ENCODE assay signal across 23 mouse cellular contexts in the genomic region with DNA sequence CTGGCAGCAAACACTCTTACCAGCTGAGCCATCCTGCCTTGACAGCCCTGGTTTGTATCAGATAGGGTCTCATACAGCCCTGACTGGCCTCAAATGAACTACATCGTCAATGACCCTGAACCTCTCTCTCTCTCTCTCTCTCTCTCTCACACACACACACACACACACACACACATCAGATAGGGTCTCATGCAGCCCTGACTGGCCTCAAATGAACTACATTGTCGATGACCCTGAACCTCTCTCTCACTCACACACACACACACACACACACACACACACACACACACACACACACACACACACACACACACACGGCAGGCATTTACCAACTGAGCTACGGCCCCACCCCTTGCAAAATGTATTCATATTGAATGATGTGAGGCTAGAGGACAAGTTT. TPM values are rescaled to one million over a fixed set of nuclear protein-coding genes. Genes with fewer than 3 reads are reported as not detected.
DNase-seq lines count a peak whose midpoint lies in the region; ATAC-seq and TF ChIP-seq lines count a peak whose summit lies in the region.
"Had no signal": no experiment of that assay in that cellular context is flagged by ENCODE, and none has a peak within 500 bp of the region (broad histone marks: within the 10 kb centered on the region; RNA-seq: fewer than 3 reads in every experiment).

No protein-coding gene starts in this region.

- 58% methylated on average over 4 of the region's 4 CpGs for WGBS in intestine, postnatal 0 days
- 65% methylated on average over 4 of the region's 4 CpGs for WGBS in intestine, embryonic 16.5 days
- WGBS in liver, embryonic 15.5 days (ENCODE audit: insufficient replicate concordance): 70% methylated on average over 4 of the region's 4 CpGs
- 73% methylated on average over 4 of the region's 4 CpGs for WGBS in liver, embryonic 11.5 days
- WGBS in forebrain, embryonic 15.5 days: 81% methylated on average over 4 of the region's 4 CpGs
- WGBS in stomach, postnatal 0 days: 65% methylated on average over 4 of the region's 4 CpGs
- 82% methylated on average over 4 of the region's 4 CpGs for WGBS in thymus, adult 2 months

- no peak for TF ChIP-seq POLR2A in thymus, adult 2 months (IDR thresholded peaks at IDR 0.05; ENCODE audit: control insufficient read depth, extremely low read depth, insufficient read depth, low read length, poor library complexity)

- no peaks in the 10 kb centered on the region for H3K9me3 ChIP-seq in intestine, postnatal 0 days (ENCODE audit: control insufficient read depth)
- no peaks in the 10 kb centered on the region for H3K9me3 ChIP-seq in intestine, embryonic 16.5 days (ENCODE audit: control insufficient read depth, low read length)
- H3K9me3 ChIP-seq in liver, embryonic 15.5 days (replicated peaks): no peaks in the 10 kb centered on the region
- H3K9me3 ChIP-seq in liver, embryonic 11.5 days (ENCODE audit: control insufficient read depth, low read length): no peaks in the 10 kb centered on the region
- H3K9me3 ChIP-seq in forebrain, embryonic 15.5 days: no peaks in the 10 kb centered on the region
- no peaks in the 10 kb centered on the region for H3K9me3 ChIP-seq in stomach, postnatal 0 days (ENCODE audit: control insufficient read depth, low read length)
- H3K9me3 ChIP-seq: embryonic facial prominence, embryonic 13.5 days; hindbrain, embryonic 10.5 days; intestine, embryonic 15.5 days; midbrain, embryonic 10.5 days; neural tube, embryonic 15.5 days had no signal

- no peaks in the 10 kb centered on the region for H3K4me1 ChIP-seq in intestine, postnatal 0 days (replicated peaks; ENCODE audit: control insufficient read depth, insufficient read depth, low read length)
- no peaks in the 10 kb centered on the region for H3K4me1 ChIP-seq in intestine, embryonic 16.5 days (ENCODE audit: control insufficient read depth, insufficient read depth, low read length)
- peaks cover 45% of the 10 kb centered on the region for H3K4me1 ChIP-seq in liver, embryonic 15.5 days (replicated peaks)
- peaks cover 21% of the 10 kb centered on the region for H3K4me1 ChIP-seq in liver, embryonic 11.5 days (replicated peaks; ENCODE audit: control insufficient read depth, insufficient read depth, low read length)
- peaks cover 11% of the 10 kb centered on the region for H3K4me1 ChIP-seq in forebrain, embryonic 15.5 days
- H3K4me1 ChIP-seq in stomach, postnatal 0 days (replicated peaks; ENCODE audit: control insufficient read depth, insufficient read depth): no peaks in the 10 kb centered on the region
- no peaks in the 10 kb centered on the region for H3K4me1 ChIP-seq in thymus, adult 2 months (replicated peaks; ENCODE audit: control insufficient read depth, insufficient read depth, low read length)
- H3K4me1 ChIP-seq: embryonic facial prominence, embryonic 13.5 days had no signal

- no peak overlapping the region for H3K9ac ChIP-seq in intestine, postnatal 0 days (ENCODE audit: low read depth, low read length)
- H3K9ac ChIP-seq in intestine, embryonic 16.5 days (ENCODE audit: low read depth, low read length): no peak overlapping the region
- no peak overlapping the region for H3K9ac ChIP-seq in liver, embryonic 15.5 days
- no peak overlapping the region for H3K9ac ChIP-seq in liver, embryonic 11.5 days (ENCODE audit: low read depth, low read length)
- no peak overlapping the region for H3K9ac ChIP-seq in forebrain, embryonic 15.5 days (replicated peaks)
- H3K9ac ChIP-seq in stomach, postnatal 0 days (ENCODE audit: low read length): no peak overlapping the region
- H3K9ac ChIP-seq: intestine, embryonic 15.5 days; neural tube, embryonic 15.5 days had no signal

- no peak for TF ChIP-seq EP300 in stomach, postnatal 0 days (optimal IDR thresholded peaks at IDR 0.05)

- no peaks in the 10 kb centered on the region for H3K36me3 ChIP-seq in intestine, postnatal 0 days (ENCODE audit: control insufficient read depth, insufficient read depth)
- H3K36me3 ChIP-seq in intestine, embryonic 16.5 days (ENCODE audit: control insufficient read depth, insufficient read depth, low read length): no peaks in the 10 kb centered on the region
- H3K36me3 ChIP-seq in liver, embryonic 15.5 days (replicated peaks): peaks cover 7% of the 10 kb centered on the region
- peaks cover 3% of the 10 kb centered on the region; the same call in 1 of the 2 replicates for H3K36me3 ChIP-seq in liver, embryonic 11.5 days (ENCODE audit: control insufficient read depth, insufficient read depth, low read length)
- no peaks in the 10 kb centered on the region for H3K36me3 ChIP-seq in forebrain, embryonic 15.5 days
- no peaks in the 10 kb centered on the region for H3K36me3 ChIP-seq in stomach, postnatal 0 days (ENCODE audit: control insufficient read depth, insufficient read depth, low read length)
- H3K36me3 ChIP-seq in thymus, adult 2 months (ENCODE audit: control insufficient read depth, insufficient read depth, low read length): no peaks in the 10 kb centered on the region
- H3K36me3 ChIP-seq: intestine, embryonic 15.5 days; neural tube, embryonic 15.5 days had no signal

- TF ChIP-seq CTCF in intestine, postnatal 0 days (IDR thresholded peaks at IDR 0.05; ENCODE audit: low read depth): no peak
- no peak for TF ChIP-seq CTCF in stomach, postnatal 0 days (IDR thresholded peaks at IDR 0.05; ENCODE audit: low read depth)
- no peak for TF ChIP-seq CTCF in thymus, adult 2 months (IDR thresholded peaks at IDR 0.05; ENCODE audit: borderline replicate concordance, control insufficient read depth, extremely low read depth, insufficient read depth, low read length, poor library complexity)

- ATAC-seq in intestine, postnatal 0 days: peak; percentile 46; the same call in 1 of the 2 replicates
- ATAC-seq in intestine, embryonic 16.5 days: no peak
- no peak for ATAC-seq in liver, embryonic 15.5 days (ENCODE audit: insufficient read depth)
- no peak for ATAC-seq in liver, embryonic 11.5 days (replicated peaks; ENCODE audit: low FRiP score)
- peak; percentile 57; the same call in 1 of the 2 replicates for ATAC-seq in forebrain, embryonic 15.5 days (replicated peaks)
- 0 out of 2 replicates have a peak, but pooled peaks have one; percentile 22 for ATAC-seq in stomach, postnatal 0 days (ENCODE audit: low FRiP score, low TSS enrichment)
- ATAC-seq: activated CD4-positive, CD25-positive, alpha-beta regulatory T cell, adult 4 months; hindbrain, embryonic 16.5 days; intestine, embryonic 15.5 days; lung, postnatal 0 days had no signal

- no peak for DNase-seq in liver, embryonic 11.5 days (ENCODE audit: low spot score)
- DNase-seq in stomach, postnatal 0 days (ENCODE audit: low spot score): no peak
- DNase-seq in thymus, adult 2 months: no peak
- DNase-seq: adrenal gland, adult 8-10 months; gastrocnemius, postnatal 10 days; heart, postnatal 10 days; kidney, postnatal 14 days; thymus, postnatal 25 days had no signal

- H3K27ac ChIP-seq in intestine, postnatal 0 days (ENCODE audit: low read depth, low read length): no peak overlapping the region
- no peak overlapping the region for H3K27ac ChIP-seq in intestine, embryonic 16.5 days (ENCODE audit: low read length)
- 0 out of 2 replicates have a peak overlapping the region, but pooled peaks have one; percentile 9 for H3K27ac ChIP-seq in liver, embryonic 15.5 days (replicated peaks)
- H3K27ac ChIP-seq in liver, embryonic 11.5 days (ENCODE audit: low read depth, low read length): no peak overlapping the region
- H3K27ac ChIP-seq in forebrain, embryonic 15.5 days (replicated peaks): no peak overlapping the region
- no peak overlapping the region for H3K27ac ChIP-seq in stomach, postnatal 0 days (replicated peaks)
- H3K27ac ChIP-seq in thymus, adult 2 months (ENCODE audit: control insufficient read depth, insufficient read depth, low read length): no peak overlapping the region
- H3K27ac ChIP-seq: embryonic facial prominence, embryonic 13.5 days; intestine, embryonic 15.5 days; layer of hippocampus, adult 2 months; neural tube, embryonic 15.5 days had no signal

- 0 out of 2 replicates have a peak, but pooled peaks cover under 1% of the 10 kb centered on the region for H3K27me3 ChIP-seq in intestine, postnatal 0 days (replicated peaks; ENCODE audit: control insufficient read depth, insufficient read depth, low read length)
- H3K27me3 ChIP-seq in intestine, embryonic 16.5 days (replicated peaks; ENCODE audit: control insufficient read depth, insufficient read depth, low read length): no peaks in the 10 kb centered on the region; the same call in 1 of the 2 replicates
- peaks cover 8% of the 10 kb centered on the region for H3K27me3 ChIP-seq in liver, embryonic 15.5 days
- no peaks in the 10 kb centered on the region for H3K27me3 ChIP-seq in liver, embryonic 11.5 days (replicated peaks; ENCODE audit: control insufficient read depth, insufficient read depth, low read length)
- no peaks in the 10 kb centered on the region for H3K27me3 ChIP-seq in forebrain, embryonic 15.5 days
- H3K27me3 ChIP-seq in stomach, postnatal 0 days (ENCODE audit: control insufficient read depth, insufficient read depth, low read length): no peaks in the 10 kb centered on the region
- H3K27me3 ChIP-seq in thymus, adult 2 months (ENCODE audit: control insufficient read depth, insufficient read depth, low read length): no peaks in the 10 kb centered on the region
- H3K27me3 ChIP-seq: neural tube, embryonic 15.5 days had no signal

- no peak overlapping the region for H3K4me3 ChIP-seq in intestine, postnatal 0 days (ENCODE audit: low read depth, low read length)
- no peak overlapping the region for H3K4me3 ChIP-seq in intestine, embryonic 16.5 days (ENCODE audit: low read length)
- no peak overlapping the region for H3K4me3 ChIP-seq in liver, embryonic 15.5 days (replicated peaks)
- no peak overlapping the region for H3K4me3 ChIP-seq in liver, embryonic 11.5 days (ENCODE audit: low read depth, low read length)
- no peak overlapping the region for H3K4me3 ChIP-seq in forebrain, embryonic 15.5 days
- no peak overlapping the region for H3K4me3 ChIP-seq in stomach, postnatal 0 days (ENCODE audit: low read depth, low read length)
- H3K4me3 ChIP-seq in thymus, adult 2 months (ENCODE audit: control insufficient read depth, insufficient read depth, low read length): no peak overlapping the region
- H3K4me3 ChIP-seq: embryonic facial prominence, embryonic 13.5 days; hindbrain, embryonic 10.5 days; intestine, embryonic 15.5 days; layer of hippocampus, adult 2 months; midbrain, embryonic 10.5 days; neural tube, embryonic 15.5 days had no signal

- no peak overlapping the region for H3K4me2 ChIP-seq in intestine, postnatal 0 days (replicated peaks; ENCODE audit: low read depth)
- no peak overlapping the region for H3K4me2 ChIP-seq in intestine, embryonic 16.5 days (ENCODE audit: low read depth, low read length)
- H3K4me2 ChIP-seq in liver, embryonic 15.5 days: no peak overlapping the region
- H3K4me2 ChIP-seq in liver, embryonic 11.5 days: no peak overlapping the region
- H3K4me2 ChIP-seq in forebrain, embryonic 15.5 days (replicated peaks): no peak overlapping the region
- no peak overlapping the region for H3K4me2 ChIP-seq in stomach, postnatal 0 days (replicated peaks; ENCODE audit: low read depth)
- H3K4me2 ChIP-seq: embryonic facial prominence, embryonic 13.5 days; heart, embryonic 11.5 days; intestine, embryonic 15.5 days; neural tube, embryonic 15.5 days had no signal

RNA-seq across cellular contexts. Expression of a gene that starts 6.9 kb away (rescaled TPM):
- 0.10 TPM in 1 of 2 replicates, not detected in the other for polyA plus RNA-seq in intestine, postnatal 0 days (2015; fragmentation: Nextera tagmentation; extraction: Ambion mirVana)
- polyA plus RNA-seq in intestine, embryonic 16.5 days (2015; fragmentation: Nextera tagmentation; extraction: Ambion mirVana): 0.09 and 0.11 TPM in 2 replicates
- polyA plus RNA-seq in liver, embryonic 15.5 days (2015; fragmentation: Nextera tagmentation; extraction: Ambion mirVana): 0.40 and 0.79 TPM in 2 replicates
- 0.16 and 0.56 TPM in 2 replicates for polyA plus RNA-seq in liver, embryonic 11.5 days (2014; fragmentation: Nextera tagmentation; extraction: Ambion mirVana)
- 0.11 and 0.37 TPM in 2 replicates for polyA plus RNA-seq in forebrain, embryonic 15.5 days (2015; fragmentation: Nextera tagmentation; extraction: Ambion mirVana)
- polyA plus RNA-seq in stomach, postnatal 0 days (2015; fragmentation: Nextera tagmentation; extraction: Ambion mirVana): not detected in 2 replicates
- polyA plus RNA-seq in thymus, adult 2 months (2012; rRNA removed): 4.3 and 7.0 TPM in 2 replicates
- polyA plus RNA-seq: intestine, embryonic 15.5 days; limb, embryonic 11.5 days had no signal

RNA-seq across cellular contexts. Expression of a gene that starts 13.4 kb away (rescaled TPM):
- polyA plus RNA-seq in intestine, postnatal 0 days (2015; fragmentation: Nextera tagmentation; extraction: Ambion mirVana): 14.8 and 16.5 TPM in 2 replicates
- 36.3 and 43.6 TPM in 2 replicates for polyA plus RNA-seq in intestine, embryonic 16.5 days (2015; fragmentation: Nextera tagmentation; extraction: Ambion mirVana)
- polyA plus RNA-seq in liver, embryonic 15.5 days (2015; fragmentation: Nextera tagmentation; extraction: Ambion mirVana): 32.8 and 33.7 TPM in 2 replicates
- 56.5 and 58.8 TPM in 2 replicates for polyA plus RNA-seq in liver, embryonic 11.5 days (2014; fragmentation: Nextera tagmentation; extraction: Ambion mirVana)
- 38.9 and 45.6 TPM in 2 replicates for polyA plus RNA-seq in forebrain, embryonic 15.5 days (2015; fragmentation: Nextera tagmentation; extraction: Ambion mirVana)
- polyA plus RNA-seq in stomach, postnatal 0 days (2015; fragmentation: Nextera tagmentation; extraction: Ambion mirVana): 24.0 and 27.0 TPM in 2 replicates
- polyA plus RNA-seq in thymus, adult 2 months (2012; rRNA removed): 44.8 and 68.0 TPM in 2 replicates

RNA-seq across cellular contexts. Expression of a gene that starts 18.5 kb away (rescaled TPM):
- not detected in 2 replicates for polyA plus RNA-seq in intestine, postnatal 0 days (2015; fragmentation: Nextera tagmentation; extraction: Ambion mirVana)
- 0.06 and 0.09 TPM in 2 replicates for polyA plus RNA-seq in intestine, embryonic 16.5 days (2015; fragmentation: Nextera tagmentation; extraction: Ambion mirVana)
- polyA plus RNA-seq in liver, embryonic 15.5 days (2015; fragmentation: Nextera tagmentation; extraction: Ambion mirVana): 0.08 and 0.12 TPM in 2 replicates
- 0.12 and 0.73 TPM in 2 replicates for polyA plus RNA-seq in liver, embryonic 11.5 days (2014; fragmentation: Nextera tagmentation; extraction: Ambion mirVana)
- 0.27 and 0.69 TPM in 2 replicates for polyA plus RNA-seq in forebrain, embryonic 15.5 days (2015; fragmentation: Nextera tagmentation; extraction: Ambion mirVana)
- 0.06 and 0.23 TPM in 2 replicates for polyA plus RNA-seq in stomach, postnatal 0 days (2015; fragmentation: Nextera tagmentation; extraction: Ambion mirVana)
- 0.93 and 1.1 TPM in 2 replicates for polyA plus RNA-seq in thymus, adult 2 months (2012; rRNA removed)
- polyA plus RNA-seq: activated CD4-positive, CD25-positive, alpha-beta regulatory T cell, adult 4 months had no signal

RNA-seq across cellular contexts. Expression of a gene that starts 21.1 kb away (rescaled TPM):
- 0.13 TPM in 1 of 2 replicates, not detected in the other for polyA plus RNA-seq in intestine, postnatal 0 days (2015; fragmentation: Nextera tagmentation; extraction: Ambion mirVana)
- polyA plus RNA-seq in intestine, embryonic 16.5 days (2015; fragmentation: Nextera tagmentation; extraction: Ambion mirVana): not detected in 2 replicates
- polyA plus RNA-seq in liver, embryonic 15.5 days (2015; fragmentation: Nextera tagmentation; extraction: Ambion mirVana): not detected in 2 replicates
- polyA plus RNA-seq in liver, embryonic 11.5 days (2014; fragmentation: Nextera tagmentation; extraction: Ambion mirVana): not detected in 2 replicates
- 13.5 and 14.7 TPM in 2 replicates for polyA plus RNA-seq in forebrain, embryonic 15.5 days (2015; fragmentation: Nextera tagmentation; extraction: Ambion mirVana)
- polyA plus RNA-seq in stomach, postnatal 0 days (2015; fragmentation: Nextera tagmentation; extraction: Ambion mirVana): 0.23 and 0.24 TPM in 2 replicates
- polyA plus RNA-seq in thymus, adult 2 months (2012; rRNA removed): 0.08 and 0.24 TPM in 2 replicates
- polyA plus RNA-seq: activated CD4-positive, CD25-positive, alpha-beta regulatory T cell, adult 4 months; heart, embryonic 11.5 days; limb, embryonic 11.5 days; lung, postnatal 0 days had no signal

RNA-seq across cellular contexts. Expression of a gene that starts 43.6 kb away (rescaled TPM):
- 1.7 and 3.0 TPM in 2 replicates for polyA plus RNA-seq in intestine, postnatal 0 days (2015; fragmentation: Nextera tagmentation; extraction: Ambion mirVana)
- 4.2 and 4.4 TPM in 2 replicates for polyA plus RNA-seq in intestine, embryonic 16.5 days (2015; fragmentation: Nextera tagmentation; extraction: Ambion mirVana)
- polyA plus RNA-seq in liver, embryonic 15.5 days (2015; fragmentation: Nextera tagmentation; extraction: Ambion mirVana): 0.12 and 0.16 TPM in 2 replicates
- 7.1 and 7.4 TPM in 2 replicates for polyA plus RNA-seq in liver, embryonic 11.5 days (2014; fragmentation: Nextera tagmentation; extraction: Ambion mirVana)
- polyA plus RNA-seq in forebrain, embryonic 15.5 days (2015; fragmentation: Nextera tagmentation; extraction: Ambion mirVana): 450 and 460 TPM in 2 replicates
- 2.1 and 2.9 TPM in 2 replicates for polyA plus RNA-seq in stomach, postnatal 0 days (2015; fragmentation: Nextera tagmentation; extraction: Ambion mirVana)
- polyA plus RNA-seq in thymus, adult 2 months (2012; rRNA removed): 3.4 and 4.6 TPM in 2 replicates
- polyA plus RNA-seq: activated CD4-positive, CD25-positive, alpha-beta regulatory T cell, adult 4 months had no signal

Comparison
In these comparisons a context has a peak if more than half of its experiments do, and no peak if none do; other contexts are left out.
1. ATAC-seq: peak in intestine, postnatal 0 days (single experiment), forebrain, embryonic 15.5 days (single experiment) and stomach, postnatal 0 days (single experiment); none in intestine, embryonic 16.5 days (single experiment), liver, embryonic 15.5 days (single experiment) and liver, embryonic 11.5 days (single experiment).